Mouse (Mus musculus) embryonic fibroblast, embryonic 13.5 days (primary cell): ENCODE data around the gene Kirrel2.
"Not testable (repeated sequence)": the region's sequence is repeated elsewhere in the genome, so short reads cannot be mapped to it uniquely, and the experiment has no call there.

Source experiments
- CTCF ChIP-seq: IDR thresholded peaks from 2 replicates; pipeline ENCODE4 v1.5.1; 2011; ENCODE audit warnings: mild to moderate bottlenecking, control low read depth, low read length, moderate library complexity, borderline replicate concordance; ENCODE audit not compliant: insufficient read depth
- POLR2A ChIP-seq: IDR thresholded peaks from 2 replicates; pipeline ENCODE4 v1.6.1; 2011; ENCODE audit warnings: low read depth, mild to moderate bottlenecking, control low read depth, low read length, moderate library complexity

- not testable (repeated sequence) for TF ChIP-seq CTCF, POLR2A
Observed at GRCm38 (mm10) chr7:30501159-30501558, 43.7 kb upstream of the Kirrel2 start.
